Mouse (Mus musculus) G1E (cell line): Measurements from ENCODE around the gene Aplnr.

Experiments used
- CTCF ChIP-seq: IDR thresholded peaks from 2 replicates; pipeline ENCODE4 v1.5.1; 2012; ENCODE audit warnings: low read depth, low read length, inconsistent platforms, mixed read lengths
- GATA1 ChIP-seq: IDR thresholded peaks from 2 replicates; pipeline ENCODE4 v1.6.1; 2012; ENCODE audit warnings: borderline replicate concordance, low read length, inconsistent platforms, mixed read lengths
- TAL1 ChIP-seq: conservative IDR thresholded peaks from 2 replicates; pipeline ENCODE4 v1.6.1; 2012; ENCODE audit warnings: low read depth, low read length, inconsistent platforms, mixed read lengths

GRCm38 (mm10) chr2:85172071-85172762 lies 36.2 kb downstream of the Aplnr start:
- no peak for TF ChIP-seq CTCF
- TF ChIP-seq GATA1 = no peak
- no peak for TF ChIP-seq TAL1
